Mouse (Mus musculus) myocyte (in vitro differentiated cells): ENCODE results near the gene Cdc42bpb.

ENCODE experiments used
- CEBPB ChIP-seq: IDR thresholded peaks from 2 replicates; pipeline ENCODE4 v1.6.1; 2011; ENCODE audit warnings: mild to moderate bottlenecking, moderate library complexity; ENCODE audit not compliant: poor library complexity, insufficient read depth, severe bottlenecking
- E2F4 ChIP-seq: IDR thresholded peaks from one replicate; pipeline ENCODE4 v1.6.1; 2011; ENCODE audit warnings: mild to moderate bottlenecking, control low read depth, moderate library complexity; ENCODE audit not compliant: insufficient read depth
- MAX ChIP-seq: IDR thresholded peaks from one replicate; pipeline ENCODE4 v1.6.1; 2011; ENCODE audit warnings: low read depth, mild to moderate bottlenecking, control low read depth
- MYOD1 ChIP-seq, 3 experiments: IDR thresholded peaks; one replicate each; pipeline ENCODE4 v1.6.1; 2011; ENCODE audit warnings: control low read depth in 2 of 3, low read depth in 2 of 3, mild to moderate bottlenecking in 2 of 3, moderate library complexity in 1 of 3; ENCODE audit not compliant: insufficient read length in 2 of 3, control insufficient read depth in 1 of 3
- MYOG ChIP-seq, 3 experiments: IDR thresholded peaks; one replicate each; pipeline ENCODE4 v1.6.1; 2011; ENCODE audit warnings: control low read depth in 2 of 3, low read depth in 2 of 3, mild to moderate bottlenecking in 2 of 3; ENCODE audit not compliant: insufficient read length in 2 of 3, control insufficient read depth in 1 of 3, insufficient read depth in 1 of 3
- POLR2A ChIP-seq: IDR thresholded peaks from one replicate; pipeline ENCODE4 v1.6.1; 2011; ENCODE audit warnings: low read depth, mild to moderate bottlenecking, control low read depth, moderate library complexity; ENCODE audit not compliant: insufficient read length
- REST ChIP-seq: IDR thresholded peaks from one replicate; pipeline ENCODE4 v1.6.1; 2011; ENCODE audit warnings: mild to moderate bottlenecking, control low read depth, moderate library complexity; ENCODE audit not compliant: insufficient read depth, insufficient read length
- SRF ChIP-seq: IDR thresholded peaks from one replicate; pipeline ENCODE4 v1.6.1; 2011; ENCODE audit warnings: low read depth; ENCODE audit not compliant: control insufficient read depth, insufficient read length
- TCF12 ChIP-seq: IDR thresholded peaks from one replicate; pipeline ENCODE4 v1.6.1; 2011; ENCODE audit warnings: mild to moderate bottlenecking, control low read depth; ENCODE audit not compliant: poor library complexity, insufficient read depth, severe bottlenecking
- TCF3 ChIP-seq: IDR thresholded peaks from one replicate; pipeline ENCODE4 v1.6.1; 2011; ENCODE audit warnings: low read depth, control low read depth; ENCODE audit not compliant: insufficient read length
- USF1 ChIP-seq: IDR thresholded peaks from one replicate; pipeline ENCODE4 v1.6.1; 2011; ENCODE audit warnings: low read depth, mild to moderate bottlenecking, control low read depth, moderate library complexity

DNA sequence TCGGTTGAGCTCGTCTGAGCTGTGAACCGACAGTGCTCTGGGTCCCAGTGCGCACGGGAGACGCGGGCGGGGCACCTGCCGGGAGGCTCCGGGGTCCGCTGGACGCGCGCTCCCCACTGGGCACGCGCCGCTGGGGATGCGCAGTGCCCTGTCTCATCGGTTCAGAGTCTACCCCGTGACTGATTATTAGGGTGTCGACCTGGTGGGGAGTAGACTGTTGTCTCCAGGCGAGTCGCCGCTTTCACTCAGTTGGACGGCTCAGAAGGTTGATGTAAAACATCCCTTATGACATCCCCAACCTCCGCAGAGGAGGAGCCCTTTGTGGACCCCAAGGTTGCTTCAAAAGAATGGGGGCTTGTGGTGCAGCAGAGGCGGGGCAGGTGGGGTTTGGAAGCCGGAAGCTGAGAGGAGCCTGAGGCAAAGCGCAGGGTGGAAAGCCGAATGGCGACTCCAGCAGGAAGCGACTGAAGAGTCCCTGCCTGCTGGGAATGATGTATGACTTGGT, 520 bp upstream of the Cdc42bpb start:
- no peak for TF ChIP-seq POLR2A
- no peak for TF ChIP-seq TCF12
- no peak for TF ChIP-seq MYOG (IDR thresholded peaks at IDR 0.05; ENCODE audit: control insufficient read depth in 1 of 3, insufficient read depth in 1 of 3, insufficient read length in 2 of 3, low read depth in 2 of 3)
- TF ChIP-seq MYOD1 (IDR thresholded peaks at IDR 0.05; ENCODE audit: control insufficient read depth in 1 of 3, insufficient read length in 2 of 3, low read depth in 2 of 3), result no peak
- no peak for TF ChIP-seq E2F4
- no peak for TF ChIP-seq USF1
- no peak for TF ChIP-seq SRF
- no peak for TF ChIP-seq CEBPB
- no peak for TF ChIP-seq MAX
- no peak for TF ChIP-seq REST
- TF ChIP-seq TCF3, result no peak
